8 mouse cellular contexts compared by ENCODE assay signal in the genomic region with DNA sequence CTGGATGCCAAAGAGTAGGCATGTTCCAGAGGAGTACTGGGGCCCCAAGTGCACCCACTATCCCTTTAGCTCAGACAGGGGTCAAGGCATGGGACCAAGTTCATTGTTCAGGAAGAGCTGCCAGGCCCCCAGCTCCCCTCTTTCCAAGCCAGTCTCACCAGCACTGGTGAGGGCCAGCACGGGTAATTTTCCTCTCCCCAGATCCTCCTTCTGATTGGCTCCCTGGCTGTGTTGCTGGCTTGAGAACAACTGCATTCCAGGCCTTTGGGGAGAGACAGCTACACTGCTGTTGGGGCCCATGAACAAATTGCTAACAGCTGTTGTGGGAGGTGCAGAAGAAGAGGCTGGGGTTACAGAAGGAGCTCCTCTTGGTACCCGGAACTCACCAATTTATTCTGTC. TPM values are rescaled to one million over a fixed set of nuclear protein-coding genes. Genes with fewer than 3 reads are reported as not detected.
A peak's percentile ranks its signal among the peaks of the same experiment; 100 is the strongest.
DNase-seq lines count a peak whose midpoint lies in the region; ATAC-seq lines count a peak whose summit lies in the region.

No protein-coding gene starts in this region.

- WGBS in neural tube, embryonic 15.5 days = 38% methylated on average over 2 of the region's 2 CpGs
- 11% methylated on average over 2 of the region's 2 CpGs for WGBS in embryonic facial prominence, embryonic 15.5 days
- 10% methylated on average over 2 of the region's 2 CpGs for WGBS in limb, embryonic 11.5 days

- H3K9ac ChIP-seq in neural tube, embryonic 15.5 days (replicated peaks) = no peak overlapping the region
- no peak overlapping the region for H3K9ac ChIP-seq in embryonic facial prominence, embryonic 15.5 days
- no peak overlapping the region for H3K9ac ChIP-seq in limb, embryonic 11.5 days (ENCODE audit: low read length)

- no peak overlapping the region for H3K4me3 ChIP-seq in neural tube, embryonic 15.5 days (replicated peaks)
- H3K4me3 ChIP-seq in embryonic facial prominence, embryonic 15.5 days (replicated peaks) = no peak overlapping the region
- H3K4me3 ChIP-seq in limb, embryonic 11.5 days (ENCODE audit: low read depth, low read length) = no peak overlapping the region

- no peaks in the 10 kb centered on the region for H3K36me3 ChIP-seq in neural tube, embryonic 15.5 days
- no peaks in the 10 kb centered on the region for H3K36me3 ChIP-seq in embryonic facial prominence, embryonic 15.5 days
- H3K36me3 ChIP-seq in limb, embryonic 11.5 days (ENCODE audit: control insufficient read depth, insufficient read depth, low read length) = no peaks in the 10 kb centered on the region

- no peak for ATAC-seq in neural tube, embryonic 15.5 days (ENCODE audit: low FRiP score)
- peak; percentile 78 for ATAC-seq in embryonic facial prominence, embryonic 15.5 days (ENCODE audit: insufficient number of reproducible peaks, low FRiP score, low TSS enrichment, low read depth)
- ATAC-seq in limb, embryonic 11.5 days (ENCODE audit: insufficient number of reproducible peaks, low FRiP score, low TSS enrichment, low read depth) = peak; percentile 71
- ATAC-seq in erythroblast, adult 5-6 weeks (replicated peaks; ENCODE audit: low FRiP score, poor library complexity, severe bottlenecking) = no peak

- intact Hi-C loops in heart, postnatal 25 days (cut with DNase I) = no loop called here

- peaks cover 5% of the 10 kb centered on the region for H3K4me1 ChIP-seq in neural tube, embryonic 15.5 days
- peaks cover 95% of the 10 kb centered on the region for H3K4me1 ChIP-seq in embryonic facial prominence, embryonic 15.5 days
- H3K4me1 ChIP-seq in limb, embryonic 11.5 days (ENCODE audit: control insufficient read depth, insufficient read depth, low read length) = peaks cover 20% of the 10 kb centered on the region; the same call in 1 of the 2 replicates

- no peaks in the 10 kb centered on the region for H3K27me3 ChIP-seq in neural tube, embryonic 15.5 days (replicated peaks)
- no peaks in the 10 kb centered on the region for H3K27me3 ChIP-seq in embryonic facial prominence, embryonic 15.5 days
- H3K27me3 ChIP-seq in limb, embryonic 11.5 days (ENCODE audit: control insufficient read depth, insufficient read depth, low read length) = no peaks in the 10 kb centered on the region

- no peaks in the 10 kb centered on the region for H3K9me3 ChIP-seq in neural tube, embryonic 15.5 days (replicated peaks)
- no peaks in the 10 kb centered on the region for H3K9me3 ChIP-seq in embryonic facial prominence, embryonic 15.5 days (replicated peaks)
- no peaks in the 10 kb centered on the region for H3K9me3 ChIP-seq in limb, embryonic 11.5 days (ENCODE audit: control insufficient read depth, low read length)

- no peak overlapping the region for H3K4me2 ChIP-seq in neural tube, embryonic 15.5 days
- H3K4me2 ChIP-seq in embryonic facial prominence, embryonic 15.5 days (replicated peaks) = no peak overlapping the region; the same call in 1 of the 2 replicates
- H3K4me2 ChIP-seq in limb, embryonic 11.5 days (ENCODE audit: low read depth, severe bottlenecking) = no peak overlapping the region

- DNase-seq in neural tube, embryonic 10.5 days (ENCODE audit: extremely low spot score, low spot score) = peak; percentile 32
- peak; percentile 76 for DNase-seq in heart, postnatal 25 days (ENCODE audit: low spot score)
- peak; percentile 43 for DNase-seq in limb, embryonic 11.5 days (ENCODE audit: low spot score)
- no peak for DNase-seq in thymus, adult 18-20 months
- DNase-seq in thymus, postnatal 25 days = no peak

- no peak overlapping the region for H3K27ac ChIP-seq in neural tube, embryonic 15.5 days (replicated peaks)
- H3K27ac ChIP-seq in embryonic facial prominence, embryonic 15.5 days (replicated peaks) = peak overlapping the region; percentile 91
- peak overlapping the region; percentile 57; the same call in 1 of the 2 replicates for H3K27ac ChIP-seq in limb, embryonic 11.5 days (replicated peaks; ENCODE audit: low read depth, low read length)

RNA-seq across cellular contexts. Expression of gene Gsn, which starts 17.4 kb away (rescaled TPM):
- 38.4 and 59.2 TPM in 2 replicates for polyA plus RNA-seq in neural tube, embryonic 15.5 days (2015; fragmentation: Nextera tagmentation; extraction: Ambion mirVana)
- polyA plus RNA-seq in embryonic facial prominence, embryonic 15.5 days (2015; fragmentation: Nextera tagmentation; extraction: Ambion mirVana) = 327 and 340 TPM in 2 replicates
- total RNA-seq in heart, postnatal 25 days (2021) = 100 to 1,000 TPM; 860 to 960 TPM
- 26.0 and 31.8 TPM in 2 replicates for polyA plus RNA-seq in limb, embryonic 11.5 days (2014; fragmentation: Nextera tagmentation; extraction: Ambion mirVana)
- total RNA-seq in erythroblast, adult 5-6 weeks (2015; ENCODE audit: low replicate concordance) = 15.0 and 16.7 TPM in 2 replicates
- total RNA-seq in erythroblast, adult 5-6 weeks (2017; ENCODE audit: low replicate concordance) = 19.7 and 23.1 TPM in 2 replicates

Comparison
In these comparisons a context has a peak if more than half of its experiments do, and no peak if none do; other contexts are left out.
1. DNase-seq: peak in neural tube, embryonic 10.5 days (single experiment), heart, postnatal 25 days (single experiment) and limb, embryonic 11.5 days (single experiment); none in thymus, adult 18-20 months (0 of 2) and thymus, postnatal 25 days (single experiment).
2. ATAC-seq: peak in embryonic facial prominence, embryonic 15.5 days (single experiment) and limb, embryonic 11.5 days (single experiment); none in neural tube, embryonic 15.5 days (single experiment) and erythroblast, adult 5-6 weeks (single experiment).